Mouse (Mus musculus) erythroid progenitor cell, adult 5-6 weeks (primary cell): ENCODE data around the gene Adora1. TPM values are rescaled to one million over a fixed set of nuclear protein-coding genes. Genes with fewer than 3 reads are reported as not detected.
"Not testable (repeated sequence)": the region's sequence is repeated elsewhere in the genome, so short reads cannot be mapped to it uniquely, and the experiment has no call there.

Experiments
- ATAC-seq: replicated peaks from 2 replicates; pipeline ENCODE4 v1.8.0; 2016; ENCODE audit warnings: moderate number of reproducible peaks, mild to moderate bottlenecking, moderate TSS enrichment, inconsistent platforms; ENCODE audit not compliant: poor library complexity, low FRiP score, severe bottlenecking
- total RNA-seq, 2 experiments: library from RNA; stranded (forward) in 1 of 2; stranded (reverse) in 1 of 2; fragments of 150-400 nt in 1 of 2; fragments of 186-747, 209-891 nt in 1 of 2; gene quantifications; 2 replicates each; pipeline versions ENCODE4 v1.2.3 to v1.2.4; 2015 to 2017; ENCODE audit warnings: low replicate concordance in 2 of 2

The Adora1 gene
- total RNA-seq (2015; ENCODE audit: low replicate concordance) (not detected in 2 replicates), total RNA-seq (2017; ENCODE audit: low replicate concordance) (not detected in 2 replicates)

GRCm38 (mm10) chr1:134235391-134235921, at the start of gene Adora1:
Adora1 (minus strand) TSS chr1:134235431.
- no peak for ATAC-seq

- ATAC-seq, result no peak
Measured at GRCm38 (mm10) chr1:134283108-134283507, 47.9 kb upstream of the Adora1 start.

DNA sequence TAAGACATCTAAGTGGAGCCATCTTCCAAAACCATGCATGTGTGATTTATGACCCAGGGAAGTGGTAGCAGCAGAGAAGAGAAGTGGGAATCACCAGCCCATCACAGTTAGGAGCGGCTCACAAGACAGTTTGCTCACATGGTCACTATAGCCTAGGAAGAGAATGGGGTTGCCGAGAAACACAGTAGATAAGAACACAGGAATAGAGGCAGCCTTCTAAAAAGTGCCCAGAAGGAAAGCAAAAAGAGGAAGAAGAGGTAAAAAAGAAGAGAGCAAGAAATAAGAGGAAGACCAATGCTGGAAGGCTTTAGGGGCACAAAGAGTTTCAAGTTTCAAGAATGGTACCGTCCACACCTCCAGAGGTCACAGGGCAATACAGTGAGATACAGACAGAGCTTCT, 47.1 kb upstream of the Adora1 start:
- no peak for ATAC-seq

DNA sequence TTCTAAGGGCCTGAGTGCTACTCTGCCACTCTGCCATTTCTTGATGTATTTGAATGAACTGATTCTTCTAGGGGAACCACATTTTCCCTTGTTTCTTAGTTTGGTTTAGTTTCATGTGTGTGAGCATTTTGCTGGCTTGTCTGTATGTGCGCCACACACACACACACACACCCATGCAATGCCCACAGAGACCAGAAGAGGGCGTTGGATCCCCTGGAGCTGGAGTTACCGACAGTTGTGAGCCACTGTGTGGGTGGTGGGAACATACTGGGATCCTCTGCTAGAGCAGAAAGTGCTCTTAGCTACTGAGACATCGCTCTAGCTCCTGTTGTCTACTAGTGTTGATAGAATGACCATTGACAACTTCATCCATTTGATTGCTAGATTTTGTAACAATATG, 46.3 kb upstream of the Adora1 start:
- ATAC-seq, result no peak

- no peak for ATAC-seq
Measured at GRCm38 (mm10) chr1:134280174-134280573, 44.9 kb upstream of the Adora1 start.

DNA sequence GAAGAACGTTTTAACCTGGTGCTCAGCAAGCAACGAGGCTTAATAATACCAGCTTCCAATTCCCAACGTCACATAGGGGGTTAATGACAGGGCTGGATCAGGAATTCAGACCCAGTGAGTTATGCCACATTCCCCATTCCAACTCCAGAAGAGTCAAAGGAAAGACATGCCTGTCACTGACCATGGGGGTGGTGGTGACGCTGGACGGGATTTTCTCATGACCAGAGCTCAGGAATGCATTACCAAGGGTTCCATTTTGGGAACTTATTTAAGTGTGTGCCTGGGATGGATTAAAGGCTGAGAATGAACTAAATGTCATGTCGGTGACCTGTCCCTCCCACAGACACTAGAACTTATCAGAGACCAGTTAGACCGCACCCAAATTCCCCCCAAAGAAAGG, 41.6 kb upstream of the Adora1 start:
- no peak for ATAC-seq

DNA sequence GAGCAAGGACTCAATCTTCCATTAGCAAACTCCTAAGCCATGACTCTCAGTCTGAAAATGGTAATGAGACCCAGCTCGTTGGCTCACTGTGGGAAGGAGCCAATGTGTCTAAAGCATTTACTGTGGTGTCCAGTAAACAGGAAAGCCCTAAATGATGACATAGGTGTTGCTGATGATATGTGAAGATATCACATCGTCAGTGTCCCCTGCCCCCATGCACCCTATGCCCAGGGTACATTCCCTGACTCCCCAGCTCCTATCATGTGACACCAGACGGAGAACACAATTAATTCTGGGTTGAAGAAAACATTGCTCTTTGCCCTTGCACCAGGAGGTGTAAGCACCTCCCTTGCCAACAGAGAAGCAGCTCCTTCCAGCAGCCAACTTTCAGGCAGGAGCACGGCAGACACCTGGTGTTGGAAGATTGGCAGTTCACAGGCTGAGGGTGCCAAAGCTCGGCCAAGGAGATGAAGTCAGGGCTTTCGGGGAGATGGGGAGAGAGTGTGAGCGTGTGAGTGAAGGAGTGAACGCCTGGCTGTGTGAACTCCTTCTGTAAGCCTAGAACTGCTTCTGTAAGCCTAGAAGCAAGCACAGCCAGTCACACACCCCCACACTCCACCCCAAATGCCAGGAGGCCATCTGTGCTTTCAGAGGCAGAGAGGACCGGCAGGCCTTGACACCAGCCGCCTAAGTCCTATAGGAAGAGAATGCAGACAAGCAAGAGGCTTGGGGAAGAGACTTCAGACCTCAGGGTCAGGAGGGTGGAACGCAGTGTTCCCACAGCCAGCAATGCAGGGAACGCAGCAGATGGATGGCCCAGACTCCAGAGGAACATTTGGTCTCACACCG, 40.6 kb upstream of the Adora1 start:
- ATAC-seq, result no peak

DNA sequence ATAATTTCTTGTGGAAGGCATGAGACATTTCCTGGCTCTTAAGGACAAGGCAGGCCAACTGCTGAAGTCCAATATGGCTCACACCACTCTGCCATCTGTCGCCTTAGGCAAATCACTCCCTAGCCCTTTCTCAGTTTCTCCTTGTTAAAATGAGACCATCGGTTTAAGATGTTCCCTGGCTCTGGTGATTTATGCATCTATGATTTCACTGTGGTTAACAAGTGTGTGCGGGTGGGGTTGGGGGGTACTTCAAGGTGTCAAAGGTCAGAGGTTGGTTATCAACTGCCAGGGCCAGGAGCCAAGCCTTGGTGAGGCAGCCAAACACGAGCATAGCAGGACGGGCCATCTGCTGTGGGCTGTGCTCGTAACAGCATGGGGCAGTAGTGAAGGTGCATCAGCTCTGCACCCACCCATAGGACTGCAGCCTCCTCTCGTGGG, 39.3 kb upstream of the Adora1 start:
- no peak for ATAC-seq

- ATAC-seq, result no peak
Measured at GRCm38 (mm10) chr1:134273493-134274395, 38.5 kb upstream of the Adora1 start.

GRCm38 (mm10) chr1:134272754-134273250, 37.6 kb upstream of the Adora1 start:
- no peak for ATAC-seq

DNA sequence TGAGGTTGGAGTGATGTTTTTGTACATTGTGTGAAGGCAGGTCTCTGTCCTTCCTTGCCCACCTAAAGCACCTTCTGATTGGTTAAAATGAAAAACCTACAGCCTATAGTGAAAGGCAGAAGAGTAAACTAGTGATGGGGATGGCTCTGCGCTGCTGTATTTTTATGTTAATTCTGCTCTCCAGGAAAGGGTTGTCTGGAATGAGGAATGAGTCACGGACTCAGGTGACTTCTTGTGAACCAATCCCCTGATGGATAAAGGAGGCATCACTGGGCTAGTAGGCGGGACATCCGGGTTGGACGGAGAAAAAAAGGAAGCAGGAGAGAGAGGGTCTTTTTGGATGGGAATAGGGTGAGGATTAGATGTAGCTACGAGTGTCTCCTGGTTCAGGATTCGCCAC, 34.8 kb upstream of the Adora1 start:
- ATAC-seq, result no peak

GRCm38 (mm10) chr1:134265797-134266196, 30.6 kb upstream of the Adora1 start:
- no peak for ATAC-seq

DNA sequence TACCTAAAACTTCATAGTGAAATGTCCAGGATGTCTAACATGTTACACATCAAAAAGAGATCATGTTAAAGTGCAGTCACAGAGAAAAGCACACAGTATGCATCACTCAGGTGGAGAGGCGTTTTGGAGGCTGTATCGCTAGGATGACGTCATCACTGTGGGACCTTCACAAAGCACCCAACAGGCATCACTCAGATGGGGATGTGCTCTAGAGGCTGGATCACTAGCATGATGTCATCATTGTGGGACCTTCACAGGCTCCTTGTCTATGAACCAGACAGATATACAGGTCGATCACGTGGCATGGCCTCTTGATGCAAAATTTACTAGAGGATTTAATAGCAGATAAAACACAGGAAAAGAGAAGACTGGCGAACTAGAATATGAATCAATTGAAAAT, 29.1 kb upstream of the Adora1 start:
- ATAC-seq, result no peak

DNA sequence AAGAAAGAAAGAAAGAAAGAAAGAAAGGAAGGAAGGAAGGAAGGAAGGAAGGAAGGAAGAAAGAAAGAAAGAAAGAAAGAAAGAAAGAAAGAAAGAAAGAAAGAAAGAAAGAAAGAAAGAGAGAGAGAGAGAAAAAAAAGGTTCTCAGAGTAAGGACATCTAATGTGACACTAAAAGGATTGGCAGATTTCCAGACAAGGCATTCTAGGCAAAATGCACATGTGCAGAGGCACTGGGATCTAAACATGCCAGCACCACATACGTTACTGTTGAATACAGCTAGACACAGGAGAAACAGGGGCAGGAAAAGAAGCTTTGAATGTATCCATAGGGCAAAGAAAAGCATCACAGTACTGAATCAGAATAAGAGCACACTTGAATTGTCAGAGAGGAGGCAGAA, 14.4 kb upstream of the Adora1 start:
- ATAC-seq, result not testable (repeated sequence)

DNA sequence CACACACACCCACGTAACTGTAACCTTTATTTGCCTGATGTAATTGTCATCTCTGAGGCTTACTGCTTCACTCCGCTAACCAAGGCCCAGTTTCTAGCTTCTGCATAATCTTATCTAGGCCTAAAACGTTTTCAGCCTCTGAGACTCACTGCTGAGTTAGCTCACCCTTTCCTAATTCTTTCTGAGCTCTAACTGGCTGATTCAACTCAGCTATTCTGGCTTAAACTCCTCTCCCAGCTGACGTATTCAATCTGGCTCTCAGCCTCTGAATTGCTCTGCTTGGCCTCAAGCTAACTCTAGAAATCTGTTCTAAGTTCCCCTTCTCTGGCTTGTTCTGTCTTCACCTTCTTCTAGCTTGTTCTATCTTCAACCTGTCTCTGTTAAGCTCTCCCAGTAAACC, 11.4 kb upstream of the Adora1 start:
- no peak for ATAC-seq

GRCm38 (mm10) chr1:134245004-134245717, 9.9 kb upstream of the Adora1 start:
- ATAC-seq, result no peak

- ATAC-seq, result 0 out of 2 replicates have a peak, but pooled peaks have one; percentile 31
Measured at GRCm38 (mm10) chr1:134243948-134244914, 9.0 kb upstream of the Adora1 start.

DNA sequence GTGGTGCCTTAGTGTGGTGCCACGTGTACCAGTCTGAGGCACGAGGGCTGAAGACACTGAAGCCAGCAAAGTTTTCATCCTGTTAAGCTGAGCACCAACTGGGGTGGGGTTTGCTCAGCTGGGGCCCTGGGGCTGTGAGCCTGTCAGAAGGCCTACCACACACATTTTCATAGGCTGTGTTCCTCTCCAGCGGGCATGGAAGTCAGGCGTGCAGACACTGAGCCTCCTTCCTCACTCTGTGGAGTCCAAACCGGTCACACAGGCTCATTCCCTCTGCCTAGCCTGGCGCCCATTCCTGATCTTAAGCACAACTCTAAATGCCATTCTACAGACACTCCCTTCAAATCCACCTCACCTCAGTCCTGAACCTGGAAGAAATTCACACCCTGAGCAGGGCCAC, 8.3 kb upstream of the Adora1 start:
- ATAC-seq, result no peak
